Mouse (Mus musculus): Measurements from ENCODE around the gene Rps21.

Rps21 gene

DNA sequence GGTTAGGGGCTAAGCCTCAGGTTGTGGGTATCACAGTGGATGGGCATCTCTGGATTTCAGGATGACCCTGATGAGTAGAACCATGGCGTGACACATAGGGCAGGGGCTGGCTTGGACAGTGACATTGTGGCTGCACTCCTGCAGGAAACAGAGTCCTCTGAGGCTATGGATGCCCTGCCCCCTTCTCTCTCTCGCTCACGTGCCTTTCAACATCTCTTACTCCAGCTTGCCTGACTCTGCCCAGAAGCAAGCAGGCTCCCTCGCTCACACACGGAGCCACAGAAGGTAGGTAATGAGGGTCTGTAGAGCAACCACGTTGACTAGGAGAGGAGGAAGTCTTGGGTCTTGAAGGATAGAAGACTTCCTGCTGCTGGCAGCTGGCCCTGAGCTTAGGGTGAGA lies 33.3 kb downstream of the Rps21 start:
- no peak for DNase-seq (ENCODE audit: low spot score in 2 of 2)

- no peak for DNase-seq (ENCODE audit: low spot score in 2 of 2)
These were observed 34.4 kb downstream of the Rps21 start for GRCm38 (mm10) chr2:180291566-180291965.

DNA sequence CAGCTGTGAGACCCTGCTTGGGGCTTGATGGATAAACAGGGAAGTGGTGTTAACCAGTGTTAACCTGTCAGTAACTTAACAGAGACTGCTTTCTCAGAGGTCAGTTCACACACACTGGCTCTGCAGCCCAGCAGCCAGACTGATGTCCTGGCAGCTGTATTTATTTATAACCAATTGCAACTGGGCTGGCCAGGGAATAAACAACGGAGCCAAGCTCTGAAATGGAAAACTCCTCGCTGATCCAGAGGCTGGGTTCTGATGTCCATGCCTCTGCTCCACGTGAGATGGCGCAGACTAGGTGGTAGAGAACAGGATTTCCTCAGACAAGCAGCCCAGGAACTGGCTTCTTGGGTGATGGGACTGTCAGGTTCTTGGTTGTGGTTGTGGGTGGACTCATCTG lies 34.8 kb downstream of the Rps21 start:
- no peak for DNase-seq (ENCODE audit: low spot score in 2 of 2)

DNA sequence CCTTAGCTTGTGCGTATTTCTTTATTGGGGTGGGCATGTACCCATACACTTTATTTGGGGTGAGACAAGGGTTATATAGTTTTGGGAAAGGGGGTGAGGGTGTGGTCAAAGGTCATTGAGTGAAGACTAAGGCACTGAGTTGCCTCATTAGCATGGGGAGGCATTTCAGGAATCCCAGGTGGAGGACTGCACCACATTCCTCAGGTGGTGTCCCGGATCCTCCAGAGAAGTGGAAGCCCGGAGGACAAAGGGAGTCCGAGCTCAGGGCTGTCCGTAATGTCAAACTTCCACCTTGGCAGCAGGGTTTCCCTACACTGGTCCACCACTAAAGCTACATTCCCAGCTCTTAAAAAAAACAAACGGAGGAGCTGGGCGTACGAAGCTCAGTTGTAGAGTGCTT lies 35.7 kb downstream of the Rps21 start:
- DNase-seq (ENCODE audit: low spot score in 2 of 2) = no peak

DNA sequence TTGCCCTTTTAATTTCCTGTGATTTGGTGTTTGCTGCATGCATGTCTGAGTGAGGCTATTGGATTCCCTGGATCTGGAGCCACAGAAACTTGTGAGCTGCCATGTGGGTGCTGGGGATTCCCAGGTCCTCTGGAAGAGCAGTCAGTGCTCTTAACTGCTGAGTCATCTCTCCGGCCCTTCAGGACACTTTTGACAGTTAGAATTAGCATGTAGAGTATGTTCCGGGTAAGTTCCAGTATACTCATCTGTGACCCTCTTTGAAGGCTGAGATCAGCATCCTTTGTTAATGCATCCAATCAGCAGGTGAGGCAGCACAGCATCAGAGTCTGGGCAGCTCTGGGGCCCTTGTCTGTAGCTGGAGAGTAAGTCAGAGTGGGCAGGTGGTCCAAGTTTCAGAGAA lies 43.1 kb downstream of the Rps21 start:
- DNase-seq (ENCODE audit: low spot score in 2 of 2) = no peak

GRCm38 (mm10) chr2:180300771-180301170 lies 43.6 kb downstream of the Rps21 start:
- no peak for DNase-seq (ENCODE audit: low spot score in 2 of 2)

GRCm38 (mm10) chr2:180302201-180302600 lies 45.0 kb downstream of the Rps21 start:
- no peak for DNase-seq (ENCODE audit: low spot score in 2 of 2)

GRCm38 (mm10) chr2:180303468-180303867 lies 46.3 kb downstream of the Rps21 start:
- no peak for DNase-seq (ENCODE audit: low spot score in 2 of 2)

- no peak for DNase-seq (ENCODE audit: low spot score in 2 of 2)
These were observed 47.4 kb downstream of the Rps21 start for GRCm38 (mm10) chr2:180304554-180304953.

DNA sequence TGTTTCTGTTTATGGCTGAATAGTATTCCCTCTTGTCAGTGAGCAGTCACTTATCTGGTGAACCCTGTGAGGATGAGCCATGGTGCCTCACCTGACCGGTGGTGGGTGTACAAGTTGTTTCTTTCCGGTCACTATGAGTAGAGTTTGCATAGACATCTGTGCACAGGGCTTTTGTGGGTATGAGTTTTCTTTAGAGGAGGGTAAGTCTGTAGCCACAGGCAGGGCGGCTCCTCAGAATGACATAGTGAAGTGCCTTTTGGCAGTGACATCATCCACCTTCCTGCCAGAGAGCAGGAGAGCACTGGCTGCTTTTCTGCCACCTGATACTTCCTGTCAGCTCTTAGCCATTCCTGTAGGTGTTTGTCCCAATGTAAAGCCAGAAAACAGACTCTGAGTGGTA lies 48.3 kb downstream of the Rps21 start:
- DNase-seq (ENCODE audit: low spot score in 2 of 2) = no peak

GRCm38 (mm10) chr2:180306009-180306408 lies 48.8 kb downstream of the Rps21 start:
- DNase-seq (ENCODE audit: low spot score in 2 of 2) = no peak

DNA sequence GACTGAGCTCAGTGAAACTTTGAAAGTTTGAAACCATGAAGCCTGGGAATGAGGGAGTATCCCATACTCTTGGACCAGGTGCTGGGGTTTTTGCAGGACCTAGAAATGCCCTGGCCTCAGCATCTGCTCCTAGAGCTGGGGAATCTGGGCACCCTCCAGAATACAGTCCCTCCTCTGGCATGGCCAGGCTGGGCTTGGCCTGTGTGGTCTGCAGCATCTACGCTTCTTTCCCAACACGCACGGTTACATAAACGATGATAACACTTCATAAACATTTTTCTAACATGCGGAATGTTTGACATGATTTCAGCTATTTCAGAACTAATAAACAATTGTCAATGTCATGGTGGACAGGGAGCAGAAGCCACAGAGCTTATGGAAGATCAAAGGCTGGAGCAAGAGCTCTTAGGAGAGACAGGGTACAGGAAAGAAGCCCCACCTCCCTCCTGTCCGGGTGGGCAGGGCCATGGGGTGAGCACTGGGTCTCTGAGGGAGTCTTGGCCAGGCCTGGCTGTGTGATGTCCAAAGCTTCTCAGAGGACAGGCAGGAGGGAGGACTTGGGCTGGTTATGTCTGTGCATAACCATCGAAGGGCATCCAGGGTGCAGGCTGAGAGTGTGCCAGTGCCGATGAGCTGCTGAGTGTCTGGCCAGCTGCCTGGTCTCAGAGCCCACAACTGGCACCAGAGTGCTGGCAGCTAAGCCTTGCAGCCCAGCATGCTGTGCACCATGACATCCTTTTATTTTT lies 49.4 kb downstream of the Rps21 start:
- DNase-seq (ENCODE audit: low spot score in 2 of 2) = no peak

DNA sequence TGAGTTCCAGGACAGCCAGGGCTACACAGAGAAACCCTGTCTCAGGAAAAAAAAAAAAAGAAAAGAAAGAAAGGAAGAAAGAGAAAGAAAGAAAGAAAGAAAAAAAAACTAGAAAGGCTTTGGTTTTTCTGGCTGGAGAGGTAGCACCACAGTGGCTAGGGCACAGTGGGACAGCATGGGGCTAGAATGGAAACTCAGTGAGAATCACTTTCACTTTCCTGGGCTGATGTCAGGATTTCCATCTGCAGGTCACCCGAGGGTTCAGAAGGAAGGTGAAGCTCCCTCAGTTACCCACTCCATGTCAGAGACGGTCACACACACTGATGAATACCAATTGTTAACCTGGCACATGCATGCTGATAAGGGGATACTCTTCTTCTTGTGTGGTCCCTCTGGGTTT lies 50.5 kb downstream of the Rps21 start:
- no peak for DNase-seq (ENCODE audit: low spot score in 2 of 2)

Measured in left cerebral cortex, adult 9 months (tissue).